14 mouse cellular contexts compared by ENCODE assay signal in genomic region chr2:70318861-70319555, GRCm38 (mm10).
"Had no signal": no experiment of that assay in that cellular context is flagged by ENCODE, and none has a peak within 500 bp of the region (broad histone marks: within the 10 kb centered on the region; RNA-seq: fewer than 3 reads in every experiment).

No protein-coding gene starts in this region.

- H3K27me3 ChIP-seq: liver, embryonic 15.5 days; megakaryocyte, embryonic 14.5 days had no signal

- H3K4me1 ChIP-seq: liver, embryonic 15.5 days; megakaryocyte, embryonic 14.5 days had no signal

- H3K27ac ChIP-seq: kidney, postnatal 0 days; layer of hippocampus, adult 2 months; limb, embryonic 10.5 days; liver, embryonic 15.5 days; macrophage; midbrain, embryonic 12.5 days had no signal

- H3K9me3 ChIP-seq: limb, embryonic 10.5 days; liver, embryonic 15.5 days; midbrain, embryonic 12.5 days had no signal

- H3K4me2 ChIP-seq: liver, embryonic 11.5 days; liver, embryonic 15.5 days had no signal

- DNase-seq: kidney, postnatal 4 days; lung, adult 2 months; lung, postnatal 14 days; right cerebral cortex, adult 18-20 months; right cerebral cortex, postnatal 25 days; thymus, postnatal 36 days had no signal

- H3K9ac ChIP-seq: liver, embryonic 15.5 days; midbrain, embryonic 12.5 days had no signal

- H3K4me3 ChIP-seq: layer of hippocampus, adult 2 months; limb, embryonic 10.5 days; liver, embryonic 15.5 days; megakaryocyte, embryonic 14.5 days; midbrain, embryonic 12.5 days had no signal

- H3K36me3 ChIP-seq: limb, embryonic 10.5 days; liver, embryonic 15.5 days; midbrain, embryonic 12.5 days had no signal
